Mouse (Mus musculus) midbrain, embryonic 14.5 days (tissue): ENCODE measurements around the gene Fhit. TPM values are rescaled to one million over a fixed set of nuclear protein-coding genes. Genes with fewer than 3 reads are reported as not detected.

Experiments used
- ATAC-seq: fragments of 200-750 bp; cut with Nextera tagmentation; 2 replicates; pipeline ENCODE4 v1.8.0; 2017; ENCODE audit warnings: moderate number of reproducible peaks, moderate library complexity; ENCODE audit not compliant: low FRiP score, low TSS enrichment
- DNase-seq: peaks from one replicate; pipeline ENCODE4 v3.0.0-alpha.2; 2015
- H3K27ac ChIP-seq: fragments of 300-500 bp; sonication (generic); replicated peaks from 2 replicates; pipeline ENCODE4 v1.5.1; 2014; ENCODE audit warnings: mild to moderate bottlenecking, low read depth, low read length, moderate library complexity
- H3K27me3 ChIP-seq: fragments of 300-500 bp; sonication (generic); 2 replicates; pipeline ENCODE4 v1.6.1; 2014; ENCODE audit warnings: low read length, control low read depth, mixed read lengths; ENCODE audit not compliant: control insufficient read depth, insufficient read depth
- H3K36me3 ChIP-seq: fragments of 300-500 bp; sonication (generic); 2 replicates; pipeline ENCODE4 v1.6.1; 2014; ENCODE audit warnings: low read length, control low read depth; ENCODE audit not compliant: control insufficient read depth, insufficient read depth
- H3K4me1 ChIP-seq: fragments of 300-500 bp; sonication (generic); 2 replicates; pipeline ENCODE4 v1.6.1; 2014; ENCODE audit warnings: mild to moderate bottlenecking, antibody characterized with exemption, low read length, control low read depth; ENCODE audit not compliant: control insufficient read depth, insufficient read depth
- H3K4me2 ChIP-seq: fragments of 300-500 bp; sonication (generic); 2 replicates; pipeline ENCODE4 v1.6.1; 2014; ENCODE audit warnings: mild to moderate bottlenecking, low read length, moderate library complexity
- H3K4me3 ChIP-seq: fragments of 300-500 bp; sonication (generic); replicated peaks from 2 replicates; pipeline ENCODE4 v1.5.1; 2014; ENCODE audit warnings: low read depth, low read length
- H3K9ac ChIP-seq: fragments of 300-500 bp; sonication (generic); replicated peaks from 2 replicates; pipeline ENCODE4 v1.6.1; 2014; ENCODE audit warnings: mild to moderate bottlenecking, low read length, moderate library complexity
- H3K9me3 ChIP-seq: fragments of 300-500 bp; sonication (generic); 2 replicates; pipeline ENCODE4 v1.6.1; 2016; ENCODE audit warnings: low read length, control low read depth, mixed read lengths; ENCODE audit not compliant: control insufficient read depth
- WGBS: fragments of 180-500 bp; shearing (Covaris S2); extraction: QIAGEN DNeasy Blood & Tissue Kit; methylation state at CpG from one replicate; pipeline ENCODE4 v1.1.7; 2014; 5-methylcytosine and 5-hydroxymethylcytosine counted together
- polyA plus RNA-seq: library from polyadenylated mRNA; unstranded; fragments of >200 nt; fragmentation: Nextera tagmentation; extraction: Ambion mirVana; gene quantifications from 2 replicates; pipeline ENCODE4 v1.2.1, GENCODE M21; 2014

Fhit gene
- polyA plus RNA-seq, 1 experiment from 2014 or later: 10.6 TPM

DNA sequence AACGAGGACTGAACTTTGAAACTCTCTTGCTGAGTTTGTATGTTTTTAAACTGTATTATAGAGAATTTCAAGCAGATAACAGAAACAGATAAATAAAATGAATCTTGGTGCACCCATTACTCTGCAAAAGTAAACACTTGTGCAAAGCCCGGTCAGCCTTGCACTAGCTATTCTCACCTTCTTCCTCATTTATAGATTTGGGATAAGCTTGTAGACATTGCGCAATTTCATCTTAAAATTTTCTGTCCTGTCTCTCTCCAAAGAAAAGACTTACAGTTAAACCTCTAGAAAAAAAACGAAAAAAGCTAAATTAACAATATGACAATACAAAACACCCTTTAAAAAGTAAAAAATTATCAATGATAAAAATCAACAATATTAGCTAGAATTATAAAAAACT, 795.0 kb downstream of the Fhit start:
- ATAC-seq (no peak), DNase-seq (no peak)
- Histone ChIP-seq H3K4me3 (no peak overlapping the region), H3K4me2 (no peak overlapping the region), H3K9ac (no peak overlapping the region), H3K4me1 (no peaks in the 10 kb centered on the region), H3K27ac (no peak overlapping the region), H3K9me3 (no peaks in the 10 kb centered on the region), H3K27me3 (no peaks in the 10 kb centered on the region), H3K36me3 (no peaks in the 10 kb centered on the region)
- 90% methylated on average over 4 of the region's 4 CpGs for WGBS

DNA sequence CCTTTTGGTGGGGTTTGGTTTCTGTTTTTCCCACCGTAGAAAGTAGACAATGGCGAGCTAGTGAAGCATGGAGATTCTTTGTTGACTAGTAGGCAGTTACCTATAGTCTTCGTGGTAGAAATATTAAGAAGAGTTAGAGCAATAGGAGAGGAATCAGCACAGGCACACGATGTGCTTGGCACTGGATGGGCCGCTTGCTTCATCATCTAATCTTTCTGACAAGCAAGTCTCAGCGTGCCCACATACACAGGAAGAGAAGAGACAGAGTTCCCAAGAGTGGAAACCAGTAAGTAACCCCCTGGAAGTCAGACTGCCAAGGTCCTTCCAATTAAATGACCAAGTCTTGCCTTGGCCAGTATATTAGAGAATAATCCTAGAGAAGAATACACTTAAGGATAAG, 797.6 kb downstream of the Fhit start:
- Histone ChIP-seq H3K4me3 (no peak overlapping the region), H3K36me3 (no peaks in the 10 kb centered on the region), H3K27me3 (no peaks in the 10 kb centered on the region), H3K4me2 (no peak overlapping the region), H3K9ac (no peak overlapping the region), H3K27ac (no peak overlapping the region), H3K4me1 (no peaks in the 10 kb centered on the region), H3K9me3 (no peaks in the 10 kb centered on the region)
- ATAC-seq (no peak), DNase-seq (no peak)
- 41% methylated on average over 6 of the region's 6 CpGs for WGBS

DNA sequence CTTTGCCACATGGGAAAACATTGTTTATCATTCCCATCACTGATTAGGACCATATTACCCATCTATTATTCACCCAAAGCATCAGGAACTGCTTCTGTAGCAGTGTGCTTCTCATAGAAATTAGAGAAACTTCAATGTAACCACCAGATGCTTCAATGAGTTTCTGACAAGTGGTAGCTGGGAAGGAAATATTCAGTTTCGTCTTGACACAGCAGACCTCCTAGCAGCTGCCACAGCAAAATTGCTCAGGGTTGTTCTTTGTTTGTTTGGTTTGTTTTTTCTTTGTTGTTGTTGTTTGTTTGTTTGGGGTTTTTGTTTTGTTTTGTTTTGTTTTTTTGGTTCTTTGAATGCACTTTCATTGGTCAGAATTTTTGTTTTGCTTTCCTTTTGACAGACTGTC, 798.5 kb downstream of the Fhit start:
- Histone ChIP-seq H3K36me3 (no peaks in the 10 kb centered on the region), H3K9me3 (no peaks in the 10 kb centered on the region), H3K4me1 (no peaks in the 10 kb centered on the region), H3K4me2 (no peak overlapping the region), H3K27me3 (no peaks in the 10 kb centered on the region), H3K9ac (no peak overlapping the region), H3K4me3 (no peak overlapping the region), H3K27ac (no peak overlapping the region)
- WGBS: 84% methylated on average over 1 of the region's 1 CpGs
- no peak for ATAC-seq
- DNase-seq: no peak

GRCm38 (mm10) chr14:10345905-10346304, 815.9 kb downstream of the Fhit start:
- H3K4me3 ChIP-seq: no peak overlapping the region
- ATAC-seq: no peak
- H3K27ac ChIP-seq: no peak overlapping the region
- H3K4me1 ChIP-seq: no peaks in the 10 kb centered on the region
- no peaks in the 10 kb centered on the region for H3K27me3 ChIP-seq
- no peaks in the 10 kb centered on the region for H3K36me3 ChIP-seq
- DNase-seq: no peak
- H3K9me3 ChIP-seq: no peaks in the 10 kb centered on the region
- H3K4me2 ChIP-seq: no peak overlapping the region
- no peak overlapping the region for H3K9ac ChIP-seq

- WGBS: 75% methylated on average over 1 of the region's 1 CpGs
- Histone ChIP-seq H3K27me3 (no peaks in the 10 kb centered on the region), H3K9ac (no peak overlapping the region), H3K4me2 (no peak overlapping the region), H3K9me3 (no peaks in the 10 kb centered on the region), H3K27ac (no peak overlapping the region), H3K4me3 (no peak overlapping the region), H3K36me3 (no peaks in the 10 kb centered on the region), H3K4me1 (no peaks in the 10 kb centered on the region)
- ATAC-seq (no peak), DNase-seq (no peak)
These were observed 817.8 kb downstream of the Fhit start for GRCm38 (mm10) chr14:10344064-10344463.

DNA sequence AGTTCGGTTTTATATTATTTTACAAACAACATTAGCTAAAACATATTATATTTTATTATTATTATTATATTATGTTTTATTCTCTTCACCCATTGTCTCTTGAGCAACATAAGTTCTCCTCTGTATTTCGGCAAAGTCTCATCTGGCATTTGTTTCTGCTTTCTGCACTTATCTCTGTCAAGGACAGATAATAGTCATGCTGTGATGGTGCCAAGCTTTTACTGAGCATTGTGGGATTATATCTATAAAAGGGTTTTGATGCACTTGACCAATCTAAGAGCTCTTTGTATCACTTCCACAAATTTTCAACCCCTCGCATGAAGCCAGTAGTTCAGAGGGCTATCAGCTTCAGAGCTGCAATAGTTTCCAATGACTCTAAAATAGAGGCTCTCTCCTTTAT, 845.1 kb downstream of the Fhit start:
- DNase-seq: no peak
- H3K4me2 ChIP-seq: no peak overlapping the region
- WGBS: 83% methylated on average over 3 of the region's 3 CpGs
- ATAC-seq: no peak
- H3K36me3 ChIP-seq: no peaks in the 10 kb centered on the region
- H3K9me3 ChIP-seq: no peaks in the 10 kb centered on the region
- no peak overlapping the region for H3K27ac ChIP-seq
- H3K27me3 ChIP-seq: no peaks in the 10 kb centered on the region
- no peaks in the 10 kb centered on the region for H3K4me1 ChIP-seq
- no peak overlapping the region for H3K9ac ChIP-seq
- H3K4me3 ChIP-seq: no peak overlapping the region

GRCm38 (mm10) chr14:10312190-10312589, 849.6 kb downstream of the Fhit start:
- no peak for ATAC-seq
- DNase-seq: no peak
- H3K27ac ChIP-seq: no peak overlapping the region
- no peaks in the 10 kb centered on the region for H3K27me3 ChIP-seq
- no peaks in the 10 kb centered on the region for H3K36me3 ChIP-seq
- H3K4me3 ChIP-seq: no peak overlapping the region
- H3K4me2 ChIP-seq: no peak overlapping the region
- 87% methylated on average over 1 of the region's 1 CpGs for whole genome bisulfite sequencing
- no peaks in the 10 kb centered on the region for H3K4me1 ChIP-seq
- H3K9ac ChIP-seq: no peak overlapping the region
- H3K9me3 ChIP-seq: no peaks in the 10 kb centered on the region

DNA sequence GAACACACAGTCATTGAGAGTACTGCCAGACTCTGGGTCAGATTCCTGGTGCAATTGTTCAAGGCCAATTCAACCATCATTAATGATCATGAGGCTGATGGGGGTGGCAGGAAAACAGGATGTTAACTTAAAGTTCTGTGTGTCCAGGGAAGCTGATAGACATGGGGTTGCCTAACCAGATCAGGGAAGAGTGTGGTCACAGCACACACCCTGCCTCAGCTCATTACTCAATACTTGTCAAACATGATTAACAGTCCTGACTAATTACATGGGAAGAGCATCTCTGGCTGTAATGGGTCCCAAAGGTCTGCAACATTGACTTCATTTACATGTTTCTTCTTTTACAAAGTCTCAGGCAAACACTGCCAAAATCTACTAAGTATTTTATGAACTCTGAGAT, 856.5 kb downstream of the Fhit start:
- H3K4me2 ChIP-seq: no peak overlapping the region
- ATAC-seq: no peak
- no peak overlapping the region for H3K4me3 ChIP-seq
- H3K4me1 ChIP-seq: no peaks in the 10 kb centered on the region
- H3K36me3 ChIP-seq: no peaks in the 10 kb centered on the region
- H3K27ac ChIP-seq: no peak overlapping the region
- H3K27me3 ChIP-seq: no peaks in the 10 kb centered on the region
- H3K9me3 ChIP-seq: no peaks in the 10 kb centered on the region
- H3K9ac ChIP-seq: no peak overlapping the region
- DNase-seq: no peak

GRCm38 (mm10) chr14:10301497-10301896, 860.3 kb downstream of the Fhit start:
- no peaks in the 10 kb centered on the region for H3K36me3 ChIP-seq
- no peak overlapping the region for H3K4me2 ChIP-seq
- no peak overlapping the region for H3K4me3 ChIP-seq
- ATAC-seq (no peak), DNase-seq (no peak)
- no peak overlapping the region for H3K9ac ChIP-seq
- 54% methylated on average over 1 of the region's 1 CpGs for WGBS
- no peaks in the 10 kb centered on the region for H3K27me3 ChIP-seq
- H3K27ac ChIP-seq: no peak overlapping the region
- peaks cover 4% of the 10 kb centered on the region; the same call in 1 of the 2 replicates for H3K4me1 ChIP-seq
- no peaks in the 10 kb centered on the region for H3K9me3 ChIP-seq
